Mouse (Mus musculus) liver, embryonic 11.5 days (tissue): ENCODE measurements at regions not wholly inside any gene's neighbourhood (a gene's known extent, or its start where the extent isn't known, plus 50 kb on each side); places are given as distances from the start of the nearest gene placed in this dataset.

Experiments used
- ATAC-seq: fragments of 200-750 bp; cut with Nextera tagmentation; replicated peaks from 2 replicates; pipeline ENCODE4 v1.8.0; 2017; ENCODE audit warnings: moderate number of reproducible peaks, mild to moderate bottlenecking, moderate TSS enrichment, moderate library complexity; ENCODE audit not compliant: low FRiP score
- DNase-seq: peaks from one replicate; pipeline ENCODE4 v3.0.0-alpha.2; 2017; ENCODE audit warnings: low spot score
- H3K27ac ChIP-seq: fragments of 300-500 bp; sonication (generic); 2 replicates; pipeline ENCODE4 v1.5.1; 2014; ENCODE audit warnings: mild to moderate bottlenecking, low read depth, low read length, control low read depth
- H3K27me3 ChIP-seq: fragments of 300-500 bp; sonication (generic); replicated peaks from 2 replicates; pipeline ENCODE4 v1.6.1; 2014; ENCODE audit warnings: low read length, mixed read lengths; ENCODE audit not compliant: control insufficient read depth, insufficient read depth
- H3K36me3 ChIP-seq: fragments of 300-500 bp; sonication (generic); 2 replicates; pipeline ENCODE4 v1.6.1; 2014; ENCODE audit warnings: mild to moderate bottlenecking, low read length, moderate library complexity, mixed read lengths; ENCODE audit not compliant: control insufficient read depth, insufficient read depth
- H3K4me1 ChIP-seq: fragments of 300-500 bp; sonication (generic); replicated peaks from 2 replicates; pipeline ENCODE4 v1.6.1; 2014; ENCODE audit warnings: low read length, mixed read lengths; ENCODE audit not compliant: control insufficient read depth, insufficient read depth
- H3K4me2 ChIP-seq: fragments of 300-500 bp; sonication (generic); 2 replicates; pipeline ENCODE4 v1.6.1; 2014; ENCODE audit warnings: mild to moderate bottlenecking, control low read depth, moderate library complexity
- H3K4me3 ChIP-seq: fragments of 300-500 bp; sonication (generic); 2 replicates; pipeline ENCODE4 v1.5.1; 2014; ENCODE audit warnings: low read depth, low read length, control low read depth
- H3K9ac ChIP-seq: fragments of 300-500 bp; sonication (generic); 2 replicates; pipeline ENCODE4 v1.6.1; 2014; ENCODE audit warnings: low read depth, low read length, control low read depth
- H3K9me3 ChIP-seq: fragments of 300-500 bp; sonication (generic); 2 replicates; pipeline ENCODE4 v1.6.1; 2016; ENCODE audit warnings: low read length, inconsistent platforms, mixed read lengths; ENCODE audit not compliant: control insufficient read depth
- WGBS: fragments of 180-500 bp; shearing (Covaris S2); extraction: QIAGEN DNeasy Blood & Tissue Kit; methylation state at CpG from one replicate; pipeline ENCODE4 v1.1.7; 2014; 5-methylcytosine and 5-hydroxymethylcytosine counted together

DNA sequence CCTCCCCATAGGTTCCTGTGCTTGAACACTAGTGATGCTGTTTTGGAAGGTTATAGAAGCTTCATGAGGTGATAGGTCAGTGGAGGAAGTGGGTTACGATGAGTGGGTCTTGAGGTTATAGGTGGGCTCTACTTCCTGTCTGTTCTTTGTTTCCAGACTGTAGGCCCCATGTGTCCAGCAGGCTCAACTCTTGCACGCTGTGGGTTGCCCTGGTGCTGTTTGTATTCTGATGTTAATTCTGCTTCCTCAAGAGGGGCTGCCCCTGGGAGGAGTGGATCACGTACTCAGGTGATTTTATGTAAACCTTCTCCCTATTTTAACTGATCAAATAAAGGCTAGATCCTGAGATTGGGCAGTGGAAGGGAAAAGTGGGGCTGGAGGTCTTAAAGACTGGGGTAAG lies 60.4 kb upstream of the Rap1gds1 start:
- Histone ChIP-seq H3K4me3 (no peak overlapping the region), H3K36me3 (no peaks in the 10 kb centered on the region), H3K4me2 (no peak overlapping the region), H3K27ac (no peak overlapping the region), H3K27me3 (no peaks in the 10 kb centered on the region), H3K4me1 (no peaks in the 10 kb centered on the region), H3K9ac (no peak overlapping the region), H3K9me3 (no peaks in the 10 kb centered on the region)
- ATAC-seq = no peak
- no peak for DNase-seq
- WGBS = 70% methylated on average over 3 of the region's 3 CpGs

DNA sequence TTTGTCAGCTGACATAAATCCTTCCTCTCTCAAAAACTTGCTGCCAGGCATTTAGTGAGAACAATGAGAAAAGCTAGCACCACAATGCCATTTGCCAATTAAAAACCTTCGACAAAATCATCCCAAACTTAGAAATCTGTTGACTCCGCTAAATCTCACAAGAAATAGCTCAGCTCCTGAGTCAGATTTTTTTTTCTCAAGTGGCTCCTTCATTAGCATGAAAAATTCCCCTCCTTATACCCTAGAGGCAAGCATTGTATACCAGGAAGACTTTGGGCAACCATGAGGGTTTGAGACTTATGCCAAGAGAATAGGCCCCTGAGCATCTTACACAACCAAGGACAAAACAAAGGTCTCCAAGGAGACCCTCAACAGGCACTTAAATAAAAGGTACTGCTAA lies 61.0 kb upstream of the Rap1gds1 start:
- no peaks in the 10 kb centered on the region for H3K27me3 ChIP-seq
- H3K4me3 ChIP-seq = no peak overlapping the region
- no peaks in the 10 kb centered on the region for H3K4me1 ChIP-seq
- WGBS = 91% methylated on average over 2 of the region's 2 CpGs
- H3K9me3 ChIP-seq = no peaks in the 10 kb centered on the region
- ATAC-seq = no peak
- H3K36me3 ChIP-seq = no peaks in the 10 kb centered on the region
- H3K27ac ChIP-seq = no peak overlapping the region
- no peak for DNase-seq
- H3K4me2 ChIP-seq = no peak overlapping the region
- H3K9ac ChIP-seq = no peak overlapping the region

DNA sequence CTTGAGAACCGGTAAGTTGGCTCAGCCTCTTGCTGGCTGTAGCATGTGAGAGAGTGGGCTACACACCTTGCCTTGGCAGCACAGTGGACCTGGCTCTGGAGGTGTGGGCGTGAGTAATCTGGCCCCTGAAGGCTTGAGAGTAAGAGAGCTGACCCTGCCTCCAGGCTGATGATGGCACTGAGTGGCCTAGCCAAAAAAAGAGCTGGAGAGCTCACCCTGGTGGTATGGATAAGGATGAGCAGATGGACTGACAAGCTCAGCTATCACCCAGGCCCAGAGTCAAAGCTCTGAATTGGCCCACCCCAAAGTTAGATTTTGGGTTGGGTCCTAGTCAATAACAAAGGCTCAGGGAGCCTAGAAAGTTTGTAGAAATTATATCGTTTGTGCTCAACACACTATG lies 52.8 kb upstream of the Stpg2 start:
- peak; percentile 45; the same call in 1 of the 2 replicates for ATAC-seq
- Histone ChIP-seq H3K4me3 (no peak overlapping the region), H3K9ac (no peak overlapping the region), H3K27me3 (no peaks in the 10 kb centered on the region), H3K9me3 (no peaks in the 10 kb centered on the region), H3K4me2 (no peak overlapping the region), H3K4me1 (no peaks in the 10 kb centered on the region), H3K27ac (no peak overlapping the region), H3K36me3 (no peaks in the 10 kb centered on the region)
- no peak for DNase-seq
- 58% methylated on average over 3 of the region's 3 CpGs for WGBS

DNA sequence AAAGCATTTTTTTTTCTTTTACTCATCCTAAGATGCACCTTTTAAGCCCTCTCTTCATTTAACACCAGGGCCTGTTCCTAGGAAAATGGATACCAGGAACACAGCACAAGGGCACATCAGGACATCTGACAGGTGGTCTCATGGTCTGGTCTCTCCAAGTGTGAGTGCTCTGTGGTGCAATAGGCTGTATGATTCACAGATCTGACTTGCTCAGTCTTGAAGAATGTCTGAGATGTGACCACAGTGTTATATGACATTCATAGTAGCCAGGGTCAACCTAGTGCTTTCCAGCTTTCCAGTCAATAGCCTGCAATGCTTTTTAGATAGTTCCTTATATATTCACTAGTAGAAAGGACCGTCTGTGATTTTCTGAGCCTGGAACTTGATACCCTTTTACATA lies 51.2 kb upstream of the Stpg2 start:
- Histone ChIP-seq H3K9me3 (no peaks in the 10 kb centered on the region), H3K4me2 (no peak overlapping the region), H3K4me1 (no peaks in the 10 kb centered on the region), H3K4me3 (no peak overlapping the region), H3K36me3 (no peaks in the 10 kb centered on the region), H3K27me3 (no peaks in the 10 kb centered on the region), H3K9ac (no peak overlapping the region), H3K27ac (no peak overlapping the region)
- DNase-seq = no peak
- ATAC-seq = no peak
- 82% methylated on average over 1 of the region's 1 CpGs for WGBS
